Mouse (Mus musculus) mouse embryonic stem cell (cell line): Measurements from ENCODE around the gene Herpud2.
"Not testable (repeated sequence)": the region's sequence is repeated elsewhere in the genome, so short reads cannot be mapped to it uniquely, and the experiment has no call there.

Experiments
- in situ Hi-C, 2 experiments: fragments of 300-500 bp; cut with MboI; formaldehyde crosslinking; loops; 1 replicate in 1 of 2; 3 replicates in 1 of 2; pipeline ENCODE4 v1.14.3; 2019 to 2020; ENCODE audit warnings: low sequenced_read_pairs in 2 of 2, low pct_unique_long_range_greater_than_20kb in 1 of 2, mixed read lengths in 1 of 2; ENCODE audit not compliant: unreplicated experiment in 1 of 2

Gene Herpud2

DNA sequence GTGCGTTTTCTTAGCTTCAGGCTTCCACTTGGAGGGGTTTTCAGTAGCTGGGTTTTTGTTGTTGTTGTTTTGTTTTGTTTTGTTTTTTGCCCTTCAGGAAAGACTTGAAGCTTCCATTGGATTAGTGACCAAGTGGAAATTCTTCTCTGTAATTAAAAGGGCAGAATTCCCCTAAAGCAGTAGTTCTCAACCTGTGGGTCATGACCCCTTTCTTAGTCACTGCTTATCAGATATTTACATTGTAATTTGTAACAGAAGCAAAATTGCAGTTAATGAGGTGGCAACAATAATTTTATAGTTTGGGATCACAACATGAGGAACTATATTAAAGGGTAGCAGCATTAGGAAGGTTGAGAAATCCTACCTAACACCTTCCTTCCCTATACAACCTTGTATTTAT lies 837 bp upstream of the Herpud2 start:
- in situ Hi-C loops: loop anchor here (25.0 kb wide), 1 partner anchor 435 kb away; no protein-coding TSS in a partner anchor

DNA sequence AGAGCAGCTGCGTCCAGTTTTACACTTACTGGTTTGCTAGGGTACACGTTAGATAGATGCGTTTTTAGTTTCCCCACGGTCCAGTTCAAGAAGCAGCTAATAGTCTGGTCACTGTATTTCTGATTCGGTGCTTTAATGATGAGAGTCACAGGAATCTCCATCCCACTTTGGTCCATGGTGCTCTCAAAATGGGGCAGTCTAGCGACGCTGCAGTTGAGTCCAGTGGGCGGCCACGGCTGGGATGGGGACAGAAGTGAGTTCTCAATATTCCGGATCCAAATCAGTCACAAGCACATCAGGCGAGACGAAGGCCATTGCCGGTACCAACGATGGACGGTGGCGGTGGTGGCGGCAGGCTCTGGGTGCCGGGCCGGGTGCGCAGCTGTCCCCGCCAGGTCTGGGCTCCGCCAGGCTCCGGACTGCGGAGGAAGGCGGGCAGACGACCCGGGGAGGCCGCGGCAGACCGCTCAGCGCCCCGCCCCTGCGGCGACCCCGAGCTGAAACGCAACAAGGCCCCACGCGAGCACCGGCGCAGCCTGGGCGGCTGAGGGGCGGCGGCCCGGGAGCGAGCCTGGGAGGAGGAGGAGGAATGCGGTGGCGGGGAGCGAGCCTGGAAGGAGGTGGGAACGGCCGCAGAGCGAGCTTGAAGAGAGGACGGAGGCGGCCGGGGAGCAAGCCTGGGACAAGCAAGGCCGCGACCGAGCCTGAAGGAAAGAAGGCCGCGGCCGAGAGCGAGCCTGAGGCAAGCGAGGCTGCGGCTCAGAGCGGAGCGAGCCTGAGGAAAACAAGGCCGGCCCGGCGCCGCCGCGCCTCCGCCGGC lies 619 bp downstream of the Herpud2 start:
- in situ Hi-C loops: loop anchor here (25.0 kb wide), 1 partner anchor 436 kb away; no protein-coding TSS in a partner anchor

DNA sequence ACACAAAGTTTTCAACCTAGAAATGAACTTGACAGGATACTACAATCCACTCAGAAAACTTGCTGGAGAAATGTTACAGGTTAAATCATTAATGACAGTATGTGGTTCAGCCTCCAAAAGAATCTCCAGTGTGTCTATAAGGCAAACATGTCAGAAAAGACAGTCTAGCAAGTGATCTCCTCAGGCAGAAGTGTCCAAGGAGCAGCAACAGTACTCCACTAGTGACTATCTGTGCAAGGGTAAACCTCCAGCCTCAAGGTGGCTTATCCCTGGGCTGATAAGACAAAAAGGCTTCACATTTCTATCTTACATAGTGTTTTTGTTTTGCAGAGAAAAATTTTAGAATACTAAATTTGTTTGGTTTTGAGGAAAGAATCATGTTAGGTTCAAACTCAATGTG lies 2.9 kb downstream of the Herpud2 start:
- in situ Hi-C loops: no loop called here

DNA sequence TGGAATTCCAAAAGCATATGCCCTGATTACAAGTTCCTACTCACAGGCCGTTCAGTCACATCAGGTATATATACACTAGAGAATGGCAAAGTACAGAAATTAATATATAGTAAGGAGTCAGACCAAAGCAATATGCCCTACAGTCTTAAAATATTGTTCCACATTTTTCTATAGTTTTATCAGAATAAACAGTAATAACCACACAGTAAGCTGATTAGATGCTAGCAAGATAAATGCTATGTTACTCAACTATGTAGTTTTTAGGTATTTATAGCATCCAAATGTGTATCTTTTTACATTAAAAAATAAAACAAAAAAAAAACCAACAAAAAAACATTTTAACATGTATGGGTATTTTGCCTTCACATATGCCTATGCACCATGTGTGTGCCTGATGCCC lies 5.7 kb downstream of the Herpud2 start:
- in situ Hi-C loops: no loop called here

DNA sequence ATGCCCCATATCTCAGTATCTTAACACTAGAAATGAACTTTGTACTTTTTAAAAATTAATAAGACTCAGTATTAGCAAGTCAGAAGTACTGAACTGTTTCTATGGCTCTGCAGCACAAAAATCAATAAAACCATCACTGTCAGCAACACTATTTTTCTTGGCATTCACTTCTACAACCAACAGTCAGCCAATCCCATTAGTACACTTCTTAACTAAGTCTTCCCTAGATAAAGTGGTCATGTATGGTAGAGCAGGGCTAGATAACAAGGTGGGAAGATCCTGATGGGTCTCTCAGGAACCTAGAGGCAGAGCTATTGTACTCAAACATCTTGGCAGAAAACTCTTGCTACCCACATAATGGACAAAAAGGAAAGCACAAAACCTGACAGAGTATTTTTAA lies 7.7 kb downstream of the Herpud2 start:
- in situ Hi-C loops: no loop called here

DNA sequence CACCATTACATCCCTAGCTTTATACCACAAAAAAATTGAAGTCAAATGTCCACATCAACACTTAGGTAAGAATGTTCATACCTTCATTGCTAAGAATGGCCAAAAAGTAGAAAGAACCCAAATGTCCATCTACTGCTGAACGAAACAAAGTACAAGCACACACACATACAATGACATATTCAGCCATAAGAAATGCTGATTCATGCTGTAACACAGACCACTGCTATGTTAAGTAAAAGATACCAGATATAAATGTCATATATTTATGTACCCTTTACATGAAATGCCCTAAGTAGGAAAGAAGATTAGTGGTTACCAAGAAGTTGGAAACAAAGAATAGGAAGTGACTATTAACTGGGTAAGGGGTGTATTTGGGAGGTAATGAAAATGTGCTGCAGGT lies 8.6 kb downstream of the Herpud2 start:
- in situ Hi-C loops: no loop called here

DNA sequence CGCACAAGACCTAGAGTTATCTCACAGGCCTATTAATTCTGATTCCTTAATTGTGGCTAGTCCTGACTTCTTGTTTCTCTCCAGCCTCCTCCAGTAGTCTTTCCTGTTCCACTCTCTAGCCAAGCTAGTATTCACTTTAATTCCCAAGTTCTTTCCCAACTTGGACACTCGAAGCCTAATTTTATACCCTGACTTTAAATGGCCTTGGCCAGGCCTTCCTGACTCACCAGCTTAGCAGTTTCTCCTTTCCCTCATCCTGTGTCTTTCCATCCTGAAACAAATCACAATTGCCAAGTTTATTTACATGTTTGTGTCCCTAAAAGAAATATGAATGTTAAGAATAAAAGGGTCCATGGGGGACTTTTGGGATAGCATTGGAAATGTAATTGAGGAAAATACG lies 9.6 kb downstream of the Herpud2 start:
- in situ Hi-C loops: no loop called here

DNA sequence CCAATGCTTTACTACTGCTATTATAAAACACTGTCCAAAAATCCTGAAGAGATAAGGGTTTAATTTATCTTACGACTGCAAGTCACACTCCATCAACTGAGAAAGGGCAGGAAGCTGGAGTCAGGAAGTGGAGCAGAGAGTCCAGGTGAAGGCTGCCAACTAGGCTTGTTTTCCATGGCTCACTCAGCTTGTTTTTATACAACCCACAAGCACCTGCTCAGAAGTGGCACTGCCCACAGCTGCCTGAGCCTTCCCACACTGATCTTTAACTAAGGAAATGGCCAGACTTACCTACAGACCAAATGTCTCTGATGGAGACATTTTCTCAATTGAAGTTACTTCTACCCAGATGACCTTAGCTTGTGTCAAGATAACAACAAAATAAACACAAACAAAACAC lies 11.3 kb downstream of the Herpud2 start:
- in situ Hi-C loops: no loop called here

DNA sequence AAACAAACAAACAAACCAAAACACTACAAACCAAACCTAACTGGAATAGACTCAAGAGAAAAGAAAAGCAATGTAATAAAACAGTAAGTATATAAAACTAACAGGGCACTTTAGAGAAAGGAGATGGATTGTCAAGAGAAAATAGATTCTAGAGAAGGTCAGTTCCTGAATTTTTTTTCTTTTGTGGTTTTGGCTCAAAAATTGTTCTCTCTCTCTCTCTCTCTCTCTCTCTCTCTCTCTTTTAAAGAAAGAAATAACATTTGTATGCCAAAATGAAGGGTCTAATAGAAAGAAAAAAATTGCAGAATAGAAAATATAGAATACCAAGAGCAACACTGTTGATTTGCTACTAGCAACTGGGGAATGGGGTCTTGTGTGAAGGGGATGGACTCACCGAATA lies 12.7 kb downstream of the Herpud2 start:
- in situ Hi-C loops: no loop called here

DNA sequence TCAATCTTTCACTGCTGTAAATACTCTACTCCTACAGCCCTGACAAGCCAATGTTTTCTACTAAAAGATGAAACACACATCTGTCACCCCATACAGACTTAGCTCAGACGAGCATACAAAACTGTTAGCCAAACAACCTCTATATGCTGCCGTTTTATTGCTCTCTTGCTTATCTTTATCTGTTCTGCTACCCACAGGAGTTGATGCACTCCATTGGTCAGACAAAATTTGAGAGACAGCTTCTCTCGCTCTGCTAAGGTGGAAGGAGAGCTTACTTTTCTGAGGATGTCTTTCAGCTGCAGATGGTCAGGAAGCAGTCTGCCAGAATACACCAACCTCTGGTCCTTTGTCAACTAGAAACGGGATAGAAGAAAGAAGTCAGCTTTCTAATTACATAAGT lies 18.7 kb downstream of the Herpud2 start:
- in situ Hi-C loops: no loop called here

DNA sequence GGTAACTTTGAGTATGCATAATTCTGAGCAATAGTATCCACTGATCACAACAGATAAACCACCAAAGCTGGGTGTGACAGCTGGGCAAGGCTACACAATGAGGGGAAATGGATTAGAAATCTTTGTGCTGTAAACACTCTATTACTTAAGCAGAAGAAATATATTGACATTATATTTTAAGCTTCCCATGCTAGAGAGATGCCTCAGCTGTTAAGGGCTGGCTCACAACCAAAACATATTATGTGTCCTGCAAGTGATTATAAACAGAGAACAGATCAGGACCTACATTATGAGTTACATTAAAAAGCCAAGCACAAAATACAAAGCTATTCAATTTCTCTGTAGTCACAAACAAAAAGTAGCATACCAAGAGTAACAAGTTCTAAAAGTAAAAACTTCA lies 19.4 kb downstream of the Herpud2 start:
- in situ Hi-C loops: no loop called here

DNA sequence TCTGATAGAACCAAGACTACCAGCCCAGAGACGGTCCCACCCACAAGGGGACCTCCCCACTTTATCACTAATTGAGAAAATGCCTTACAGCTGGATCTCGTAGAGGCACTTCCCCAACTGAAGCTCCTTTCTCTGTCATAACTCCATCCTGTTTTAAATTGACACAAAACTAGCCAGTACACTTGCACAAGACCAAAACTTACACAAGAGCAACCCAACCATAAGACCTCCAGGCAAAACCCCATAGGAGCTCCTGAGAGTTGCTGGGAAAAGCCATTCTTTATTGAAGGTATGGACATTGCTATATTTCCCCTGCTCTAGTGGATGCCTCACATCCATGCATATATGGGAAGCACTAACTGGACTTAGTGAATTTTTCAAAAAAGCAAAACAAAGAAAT lies 27.6 kb downstream of the Herpud2 start:
- in situ Hi-C loops: no loop called here

DNA sequence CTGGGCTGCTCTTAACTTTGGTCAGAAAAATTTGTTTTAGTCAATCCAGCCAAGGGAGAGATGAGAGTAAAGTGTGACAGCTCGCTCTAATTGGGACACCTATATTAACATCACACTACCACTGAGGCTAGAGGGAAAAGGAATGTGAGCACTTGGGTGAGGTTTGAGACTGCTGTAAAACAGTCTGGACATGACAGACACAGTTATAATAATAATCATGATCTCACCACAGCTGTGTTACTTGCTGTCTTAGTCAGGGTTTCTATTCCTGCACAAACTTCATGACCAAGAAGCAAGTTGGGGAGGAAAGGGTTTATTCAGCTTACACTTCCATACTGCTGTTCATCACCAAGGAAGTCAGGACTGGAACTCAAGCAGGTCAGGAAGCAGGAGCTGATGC lies 28.0 kb downstream of the Herpud2 start:
- in situ Hi-C loops: not testable (repeated sequence)

DNA sequence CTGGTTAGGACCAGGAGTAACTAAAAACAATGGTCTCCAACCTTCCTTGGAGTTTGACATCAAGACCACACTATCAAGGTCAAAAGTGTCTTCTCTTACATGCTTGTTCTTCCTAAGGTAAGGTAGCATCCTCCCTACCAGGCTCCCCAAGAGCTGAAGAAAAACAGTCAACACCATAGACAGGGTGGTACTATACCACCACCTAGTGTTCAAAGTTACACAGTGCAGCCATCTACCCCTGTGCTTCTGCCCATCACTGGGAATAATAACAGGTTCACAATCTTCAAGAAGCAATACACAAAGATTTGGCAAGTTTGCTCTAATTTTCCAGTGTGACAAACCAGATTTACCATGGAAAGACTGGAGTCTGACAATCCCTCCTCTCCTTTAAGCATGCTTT lies 47.0 kb downstream of the Herpud2 start:
- in situ Hi-C loops: no loop called here

DNA sequence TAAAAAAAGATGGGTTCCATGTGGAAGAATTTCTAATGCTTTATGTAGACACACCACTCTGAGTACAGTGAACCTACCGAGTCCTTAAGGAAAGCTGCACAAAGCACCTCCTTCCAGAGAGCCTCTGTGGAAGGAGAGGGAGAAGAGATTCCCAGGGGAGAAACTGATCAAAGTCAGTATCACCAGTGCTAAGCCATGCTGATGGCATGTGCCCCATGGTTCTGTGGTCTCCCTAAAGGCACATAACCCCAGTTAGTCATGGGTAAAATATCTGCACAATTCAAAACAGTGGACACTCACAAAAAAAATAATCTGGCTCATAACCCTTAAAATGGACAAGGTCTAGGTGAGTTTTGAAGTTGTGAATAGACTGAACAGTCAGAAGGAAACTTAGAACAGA lies 48.7 kb downstream of the Herpud2 start:
- in situ Hi-C loops: no loop called here

DNA sequence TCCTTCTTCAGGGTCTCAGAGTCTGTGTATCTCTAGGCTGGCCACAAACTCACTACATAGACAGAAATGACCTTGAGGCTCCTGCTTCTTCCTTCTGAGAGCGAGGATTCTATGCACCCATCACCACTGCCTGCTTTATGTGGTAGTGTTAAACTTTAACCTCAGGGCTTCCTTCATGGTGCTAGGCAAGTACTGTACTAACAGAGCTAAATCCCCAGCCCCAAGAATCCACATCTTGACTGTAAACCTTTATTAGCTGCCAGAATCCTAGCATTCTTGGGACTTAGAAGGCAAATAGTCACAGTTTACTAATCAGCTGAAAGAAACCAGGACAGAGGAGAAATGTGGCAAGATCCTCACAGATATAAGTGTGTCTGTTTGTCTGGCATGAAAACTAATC lies 60.8 kb downstream of the Herpud2 start:
- in situ Hi-C loops: no loop called here

DNA sequence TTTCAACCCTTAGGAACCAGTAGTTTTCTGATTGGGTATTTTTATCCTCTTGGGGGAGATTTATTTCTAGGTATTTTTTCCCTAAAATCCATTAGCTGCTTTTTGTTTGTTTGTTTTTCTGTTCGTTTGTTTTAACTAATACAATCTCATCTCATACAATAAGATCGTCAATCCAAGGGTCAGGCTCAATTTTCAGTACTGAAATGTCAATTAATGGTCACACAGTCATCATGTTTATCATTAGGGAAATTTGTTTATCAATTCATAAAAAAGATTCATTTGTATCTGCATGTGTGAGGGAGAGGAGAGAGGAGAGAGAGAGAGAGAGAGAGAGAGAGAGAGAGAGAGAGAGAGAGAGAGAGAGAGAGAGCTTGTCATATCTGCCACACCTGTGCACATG lies 62.5 kb downstream of the Herpud2 start, which contains the start of gene Gm10181:
TSS of gene Gm10181 (plus strand) at position 301 of the 400 bp plus-strand sequence.
- in situ Hi-C loops: no loop called here

DNA sequence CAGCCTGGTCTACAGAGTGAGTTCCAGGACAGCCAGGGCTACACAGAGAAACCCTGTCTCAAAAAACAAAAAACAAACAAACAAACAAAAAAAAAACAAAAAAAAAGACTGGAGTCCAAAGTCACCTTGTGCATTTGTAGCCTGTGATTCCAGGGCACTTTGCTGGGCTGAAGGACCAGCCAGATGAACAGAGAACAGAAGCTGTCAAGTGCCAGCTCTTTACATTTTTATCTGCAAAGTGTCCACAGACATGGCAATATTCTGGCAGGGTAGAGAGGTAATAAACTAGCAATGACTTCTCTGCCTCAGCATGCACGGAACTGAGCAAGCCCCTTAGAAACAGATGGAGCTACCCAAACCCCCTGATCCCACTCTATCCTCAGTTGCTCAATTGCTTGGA lies 75.1 kb downstream of the Herpud2 start:
- in situ Hi-C loops: no loop called here

DNA sequence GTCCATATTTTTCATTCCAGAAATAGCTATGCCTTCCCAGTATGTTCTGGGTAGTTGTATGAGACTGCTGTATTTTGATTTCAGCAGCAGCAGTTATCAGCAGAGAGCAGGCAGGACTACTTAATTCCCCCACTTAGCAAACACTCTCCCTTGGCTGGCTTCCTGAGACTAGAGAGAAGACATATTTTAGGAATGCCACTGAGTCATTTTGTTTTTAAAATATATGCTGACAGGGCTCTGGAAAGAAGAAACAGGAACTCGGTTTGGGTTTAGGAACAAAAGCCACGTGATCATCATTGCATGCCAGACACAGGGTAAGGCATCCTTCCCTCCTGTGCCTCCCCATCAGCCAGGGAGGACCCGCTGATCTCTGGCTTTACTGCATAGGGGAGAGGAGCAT lies 75.6 kb downstream of the Herpud2 start:
- in situ Hi-C loops: no loop called here

DNA sequence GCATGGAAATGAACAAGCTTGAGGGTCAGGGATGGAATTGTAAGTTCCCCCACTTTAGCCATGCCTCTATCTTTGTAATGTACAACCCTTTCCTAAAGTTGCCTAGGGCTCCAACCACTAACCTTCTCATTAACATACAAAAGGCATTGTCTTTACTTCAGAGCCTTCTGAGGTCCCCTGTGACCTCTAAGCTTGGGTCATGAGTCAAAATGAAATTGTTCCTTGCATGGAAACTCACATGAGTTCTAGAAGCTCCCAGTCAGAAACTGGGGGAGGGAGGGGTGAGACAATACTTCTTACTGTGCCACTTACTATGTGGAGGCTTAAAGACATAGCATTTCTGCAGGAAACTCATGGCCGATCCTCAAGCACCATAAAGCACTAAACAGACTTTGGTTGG lies 79.0 kb downstream of the Herpud2 start:
- in situ Hi-C loops: no loop called here
